ENCODE assay signal across 21 mouse cellular contexts in the genomic region with DNA sequence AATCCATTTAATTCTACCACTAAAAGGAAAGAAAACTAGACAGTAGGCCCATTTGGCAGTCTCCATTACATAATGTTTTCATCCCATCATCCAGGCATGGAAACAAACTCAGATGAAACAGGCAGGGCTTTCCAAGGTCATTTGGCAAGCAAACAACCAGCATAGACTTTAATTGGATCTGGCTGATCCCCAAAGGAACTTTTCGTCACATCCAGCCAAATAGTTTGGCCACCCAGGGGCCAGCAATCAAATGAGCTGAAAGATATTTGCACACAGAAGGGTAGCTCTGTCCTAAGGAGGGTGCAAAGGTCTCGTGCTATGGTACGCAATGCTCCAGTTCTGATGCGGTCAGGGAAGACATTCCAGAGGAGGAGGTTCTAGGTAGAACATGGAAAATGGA. TPM values are rescaled to one million over a fixed set of nuclear protein-coding genes. Genes with fewer than 3 reads are reported as not detected.
A peak's percentile ranks its signal among the peaks of the same experiment; 100 is the strongest.
DNase-seq lines count a peak whose midpoint lies in the region; ATAC-seq and TF ChIP-seq lines count a peak whose summit lies in the region.
"Had no signal": no experiment of that assay in that cellular context is flagged by ENCODE, and none has a peak within 500 bp of the region (broad histone marks: within the 10 kb centered on the region; RNA-seq: fewer than 3 reads in every experiment).

No protein-coding gene starts in this region.

- H3K27me3 ChIP-seq in heart, embryonic 15.5 days: peaks cover 8% of the 10 kb centered on the region; the same call in 1 of the 2 replicates
- peaks cover 10% of the 10 kb centered on the region for H3K27me3 ChIP-seq in heart, embryonic 12.5 days (replicated peaks)
- no peaks in the 10 kb centered on the region for H3K27me3 ChIP-seq in stomach, postnatal 0 days (ENCODE audit: control insufficient read depth, insufficient read depth, low read length)

- DNase-seq in lung, postnatal 10 days: peak; percentile 46
- no peak for DNase-seq in lung, postnatal 4 days
- DNase-seq in brain, embryonic 14.5 days (ENCODE audit: low read depth): peak; percentile 66
- DNase-seq in kidney, postnatal 10 days: peak; percentile 40
- no peak for DNase-seq in layer of hippocampus, adult 9-10 months (ENCODE audit: low spot score)
- no peak for DNase-seq in stomach, postnatal 0 days (ENCODE audit: low spot score)
- DNase-seq: adrenal gland, postnatal 10 days; cerebellum, postnatal 10 days; embryo, embryonic 11 days; gastrocnemius, postnatal 10 days; right cerebral cortex, postnatal 14 days; thymus, adult 2 months had no signal

- H3K9me3 ChIP-seq in heart, embryonic 15.5 days (replicated peaks): no peaks in the 10 kb centered on the region
- no peaks in the 10 kb centered on the region for H3K9me3 ChIP-seq in heart, embryonic 12.5 days (replicated peaks)
- no peaks in the 10 kb centered on the region for H3K9me3 ChIP-seq in stomach, postnatal 0 days (ENCODE audit: control insufficient read depth, low read length)
- H3K9me3 ChIP-seq: forebrain, embryonic 15.5 days; G1E; heart, embryonic 10.5 days; liver, embryonic 12.5 days had no signal

- no peaks in the 10 kb centered on the region for H3K36me3 ChIP-seq in heart, embryonic 15.5 days
- no peaks in the 10 kb centered on the region for H3K36me3 ChIP-seq in heart, embryonic 12.5 days
- no peaks in the 10 kb centered on the region for H3K36me3 ChIP-seq in stomach, postnatal 0 days (ENCODE audit: control insufficient read depth, insufficient read depth, low read length)
- H3K36me3 ChIP-seq: forebrain, embryonic 15.5 days; G1E; heart, embryonic 10.5 days; liver, embryonic 12.5 days had no signal

- TF ChIP-seq CTCF in brain, embryonic 14.5 days (IDR thresholded peaks at IDR 0.05; ENCODE audit: borderline replicate concordance, extremely low read depth, insufficient read depth, insufficient read length): no peak
- no peak for TF ChIP-seq CTCF in stomach, postnatal 0 days (IDR thresholded peaks at IDR 0.05; ENCODE audit: low read depth)

- peaks cover 30% of the 10 kb centered on the region for H3K4me1 ChIP-seq in heart, embryonic 15.5 days (replicated peaks)
- peaks cover 26% of the 10 kb centered on the region for H3K4me1 ChIP-seq in heart, embryonic 12.5 days (replicated peaks)
- 0 out of 2 replicates have a peak, but pooled peaks cover 4% of the 10 kb centered on the region for H3K4me1 ChIP-seq in stomach, postnatal 0 days (replicated peaks; ENCODE audit: control insufficient read depth, insufficient read depth)

- TF ChIP-seq EP300 in stomach, postnatal 0 days (optimal IDR thresholded peaks at IDR 0.05): no peak

- no peak for ATAC-seq in heart, embryonic 15.5 days (replicated peaks; ENCODE audit: insufficient number of reproducible peaks, insufficient read depth, low FRiP score, low read depth)
- no peak for ATAC-seq in heart, embryonic 12.5 days (ENCODE audit: insufficient number of reproducible peaks, low FRiP score)
- no peak for ATAC-seq in stomach, postnatal 0 days (ENCODE audit: low FRiP score, low TSS enrichment)
- ATAC-seq: forebrain, embryonic 15.5 days; inflammation-experienced regulatory T-cells, adult 6 months; liver, embryonic 12.5 days had no signal

- 0 out of 2 replicates have a peak overlapping the region, but pooled peaks have one; percentile 3 for H3K27ac ChIP-seq in heart, embryonic 15.5 days
- no peak overlapping the region for H3K27ac ChIP-seq in heart, embryonic 12.5 days (ENCODE audit: poor library complexity, severe bottlenecking)
- no peak overlapping the region for H3K27ac ChIP-seq in stomach, postnatal 0 days (replicated peaks)
- H3K27ac ChIP-seq: forebrain, embryonic 15.5 days; heart, embryonic 10.5 days; liver, embryonic 12.5 days had no signal

- H3K9ac ChIP-seq in heart, embryonic 15.5 days: no peak overlapping the region
- H3K9ac ChIP-seq in heart, embryonic 12.5 days: no peak overlapping the region
- H3K9ac ChIP-seq in stomach, postnatal 0 days (ENCODE audit: low read length): no peak overlapping the region
- H3K9ac ChIP-seq: forebrain, embryonic 15.5 days; liver, embryonic 12.5 days had no signal

- no peak overlapping the region for H3K4me2 ChIP-seq in heart, embryonic 15.5 days
- no peak overlapping the region for H3K4me2 ChIP-seq in heart, embryonic 12.5 days
- H3K4me2 ChIP-seq in stomach, postnatal 0 days (replicated peaks; ENCODE audit: low read depth): no peak overlapping the region
- H3K4me2 ChIP-seq: forebrain, embryonic 15.5 days; liver, embryonic 12.5 days; midbrain, embryonic 11.5 days had no signal

- WGBS in heart, embryonic 15.5 days: 82% methylated on average over 4 of the region's 4 CpGs
- 75% methylated on average over 4 of the region's 4 CpGs for WGBS in heart, embryonic 12.5 days
- 63% methylated on average over 4 of the region's 4 CpGs for WGBS in stomach, postnatal 0 days

- no peak for TF ChIP-seq POLR2A in brain, embryonic 14.5 days (IDR thresholded peaks at IDR 0.05; ENCODE audit: borderline replicate concordance, extremely low read depth, insufficient read depth, insufficient read length, poor library complexity, severe bottlenecking)

- H3K4me3 ChIP-seq in heart, embryonic 15.5 days: no peak overlapping the region
- H3K4me3 ChIP-seq in heart, embryonic 12.5 days: no peak overlapping the region
- H3K4me3 ChIP-seq in stomach, postnatal 0 days (ENCODE audit: low read depth, low read length): no peak overlapping the region
- H3K4me3 ChIP-seq: forebrain, embryonic 15.5 days; heart, embryonic 10.5 days; liver, embryonic 12.5 days; myocyte had no signal

RNA-seq across cellular contexts. Expression of gene Prkag3, which starts 1.7 kb away (rescaled TPM):
- 3.8 and 4.6 TPM in 2 replicates for polyA plus RNA-seq in heart, embryonic 15.5 days (2015; fragmentation: Nextera tagmentation; extraction: Ambion mirVana)
- 6.0 and 7.2 TPM in 2 replicates for polyA plus RNA-seq in heart, embryonic 12.5 days (2016; fragmentation: Nextera tagmentation; extraction: Ambion mirVana)
- polyA plus RNA-seq in brain, embryonic 14.5 days (2012; rRNA removed): 0.09 and 0.10 TPM in 2 replicates
- 0.25 and 0.29 TPM in 2 replicates for polyA plus RNA-seq in stomach, postnatal 0 days (2015; fragmentation: Nextera tagmentation; extraction: Ambion mirVana)
- polyA plus RNA-seq: forebrain, embryonic 15.5 days; G1E; inflammation-experienced regulatory T-cells, adult 6 months; liver, embryonic 12.5 days; midbrain, embryonic 11.5 days had no signal

RNA-seq across cellular contexts. Expression of gene Wnt6, which starts 21.0 kb away (rescaled TPM):
- 0.13 and 0.57 TPM in 2 replicates for polyA plus RNA-seq in heart, embryonic 15.5 days (2015; fragmentation: Nextera tagmentation; extraction: Ambion mirVana)
- polyA plus RNA-seq in heart, embryonic 12.5 days (2016; fragmentation: Nextera tagmentation; extraction: Ambion mirVana): 0.41 and 1.3 TPM in 2 replicates
- polyA plus RNA-seq in brain, embryonic 14.5 days (2012; rRNA removed): 4.4 and 9.1 TPM in 2 replicates
- polyA plus RNA-seq in stomach, postnatal 0 days (2015; fragmentation: Nextera tagmentation; extraction: Ambion mirVana): 3.6 and 4.8 TPM in 2 replicates
- polyA plus RNA-seq: G1E; inflammation-experienced regulatory T-cells, adult 6 months had no signal

RNA-seq across cellular contexts. Expression of gene Cyp27a1, which starts 37.3 kb away (rescaled TPM):
- 10.7 and 12.1 TPM in 2 replicates for polyA plus RNA-seq in heart, embryonic 15.5 days (2015; fragmentation: Nextera tagmentation; extraction: Ambion mirVana)
- 13.5 and 13.8 TPM in 2 replicates for polyA plus RNA-seq in heart, embryonic 12.5 days (2016; fragmentation: Nextera tagmentation; extraction: Ambion mirVana)
- polyA plus RNA-seq in brain, embryonic 14.5 days (2012; rRNA removed): 2.0 and 2.1 TPM in 2 replicates
- polyA plus RNA-seq in stomach, postnatal 0 days (2015; fragmentation: Nextera tagmentation; extraction: Ambion mirVana): 8.8 and 11.3 TPM in 2 replicates
- polyA plus RNA-seq: G1E had no signal

RNA-seq across cellular contexts. Expression of gene Wnt10a, which starts 40.6 kb away (rescaled TPM):
- polyA plus RNA-seq in heart, embryonic 15.5 days (2015; fragmentation: Nextera tagmentation; extraction: Ambion mirVana): 0.16 TPM in 1 of 2 replicates, not detected in the other
- 0.28 TPM in 1 of 2 replicates, not detected in the other for polyA plus RNA-seq in heart, embryonic 12.5 days (2016; fragmentation: Nextera tagmentation; extraction: Ambion mirVana)
- polyA plus RNA-seq in brain, embryonic 14.5 days (2012; rRNA removed): 0.73 and 0.77 TPM in 2 replicates
- 8.7 and 10.6 TPM in 2 replicates for polyA plus RNA-seq in stomach, postnatal 0 days (2015; fragmentation: Nextera tagmentation; extraction: Ambion mirVana)
- polyA plus RNA-seq: G1E; liver, embryonic 12.5 days had no signal

Comparison
In these comparisons a context has a peak if more than half of its experiments do, and no peak if none do; other contexts are left out.
1. DNase-seq: peak in lung, postnatal 10 days (single experiment), brain, embryonic 14.5 days (single experiment) and kidney, postnatal 10 days (single experiment); none in lung, postnatal 4 days (0 of 2), layer of hippocampus, adult 9-10 months (single experiment) and stomach, postnatal 0 days (single experiment).